Mouse (Mus musculus) embryonic facial prominence, embryonic 10.5 days (tissue): ENCODE measurements around the gene Cacnb3. TPM values are rescaled to one million over a fixed set of nuclear protein-coding genes. Genes with fewer than 3 reads are reported as not detected.

ENCODE experiments used
- DNase-seq: peaks from one replicate; pipeline ENCODE4 v3.0.0-alpha.2; 2017; ENCODE audit warnings: low spot score
- H3K27ac ChIP-seq: fragments of 300-500 bp; sonication (generic); replicated peaks from 2 replicates; pipeline ENCODE4 v1.5.1; 2016; ENCODE audit warnings: mild to moderate bottlenecking
- H3K27me3 ChIP-seq: fragments of 300-500 bp; sonication (generic); replicated peaks from 2 replicates; pipeline ENCODE4 v1.6.1; 2016; ENCODE audit warnings: low read depth, mild to moderate bottlenecking; ENCODE audit not compliant: poor library complexity, severe bottlenecking
- H3K36me3 ChIP-seq: fragments of 300-500 bp; sonication (generic); replicated peaks from 2 replicates; pipeline ENCODE4 v1.6.1; 2016; ENCODE audit warnings: mild to moderate bottlenecking, moderate library complexity
- H3K4me1 ChIP-seq: fragments of 300-500 bp; sonication (generic); 2 replicates; pipeline ENCODE4 v1.6.1; 2016
- H3K4me3 ChIP-seq: fragments of 300-500 bp; sonication (generic); 2 replicates; pipeline ENCODE4 v1.5.1; 2016; ENCODE audit warnings: mild to moderate bottlenecking, moderate library complexity
- H3K9me3 ChIP-seq: fragments of 300-500 bp; sonication (generic); 2 replicates; pipeline ENCODE4 v1.6.1; 2016; ENCODE audit warnings: mild to moderate bottlenecking
- WGBS: fragments of 180-500 bp; shearing (Covaris S2); methylation state at CpG from one replicate; pipeline ENCODE4 v1.1.7; 2016; 5-methylcytosine and 5-hydroxymethylcytosine counted together
- polyA plus RNA-seq: library from polyadenylated mRNA; unstranded; fragments of >200 nt; fragmentation: Nextera tagmentation; extraction: Ambion mirVana; gene quantifications from 2 replicates; pipeline ENCODE4 v1.2.1, GENCODE M21; 2016

Cacnb3 gene
- polyA plus RNA-seq, 1 experiment from 2014 or later = 37.0 TPM

DNA sequence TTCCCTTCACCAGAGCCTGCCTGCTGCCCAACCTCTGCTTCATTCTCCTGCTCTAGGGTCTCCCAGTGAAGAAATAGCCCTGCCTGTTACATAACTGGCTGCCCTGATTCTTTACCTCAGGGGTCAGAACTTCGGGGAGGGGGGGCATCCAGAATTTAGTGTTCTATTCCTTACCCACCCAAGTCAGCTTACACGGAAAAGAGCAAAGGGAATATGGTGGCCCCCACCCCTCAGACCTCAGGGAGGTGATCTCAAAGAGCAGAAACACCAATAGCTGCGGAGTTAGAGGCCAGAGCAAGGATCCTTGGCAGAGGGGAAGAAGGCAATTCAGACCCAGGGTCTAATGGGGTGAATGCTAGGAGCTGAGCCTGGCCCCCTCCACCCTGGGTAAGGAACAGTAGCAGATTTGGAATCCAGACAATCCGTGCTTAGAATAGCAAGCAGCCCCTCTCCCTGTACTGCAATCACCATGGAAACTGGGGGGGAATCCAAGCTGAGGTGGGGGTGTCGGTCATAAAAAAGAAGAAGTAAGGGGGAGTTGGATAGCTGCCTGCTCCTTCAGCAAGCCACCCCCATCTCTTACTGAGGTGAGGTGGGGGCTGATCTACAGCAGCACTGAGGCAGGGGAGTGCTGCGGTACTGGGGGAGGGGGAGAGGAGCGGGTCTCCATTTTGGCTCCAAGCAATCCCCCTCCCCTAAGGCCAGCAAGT, 43.8 kb downstream of the Cacnb3 start:
- Histone ChIP-seq H3K4me1 (peaks cover 41% of the 10 kb centered on the region), H3K4me3 (peak overlapping the region; percentile 62), H3K9me3 (no peaks in the 10 kb centered on the region), H3K36me3 (0 out of 2 replicates have a peak, but pooled peaks cover 3% of the 10 kb centered on the region), H3K27me3 (peaks cover 67% of the 10 kb centered on the region), H3K27ac (no peak overlapping the region)
- WGBS = 39% methylated on average over 7 of the region's 7 CpGs
- no peak for DNase-seq

DNA sequence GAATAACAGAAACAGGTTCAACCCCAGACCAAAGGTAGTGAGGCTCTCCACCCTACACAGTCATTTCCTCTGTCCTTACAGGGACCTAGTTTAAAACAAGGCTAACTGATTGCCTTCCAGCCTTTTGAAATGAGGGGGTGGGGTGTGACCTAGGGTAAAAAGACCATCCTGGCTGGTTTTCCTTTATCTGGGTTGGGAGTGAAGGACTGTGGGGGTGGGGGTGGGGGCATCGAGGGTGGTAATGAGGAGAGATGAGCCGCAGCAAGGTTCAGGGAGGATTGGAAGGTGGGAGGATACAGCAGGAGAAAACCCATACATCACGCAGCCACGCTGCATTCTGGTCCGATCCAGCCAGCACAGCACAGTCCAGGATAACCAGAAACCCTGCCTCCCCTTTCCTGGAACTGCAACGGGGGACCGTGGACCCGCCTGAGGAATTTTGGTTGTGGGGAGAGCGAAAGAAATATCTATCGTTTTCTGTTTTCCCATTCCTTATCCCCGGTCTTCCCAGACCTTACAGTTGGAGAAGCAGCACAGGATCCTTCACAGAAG, 44.4 kb downstream of the Cacnb3 start:
- Histone ChIP-seq H3K4me1 (peaks cover 41% of the 10 kb centered on the region), H3K4me3 (peak overlapping the region; percentile 62), H3K9me3 (no peaks in the 10 kb centered on the region), H3K27ac (no peak overlapping the region), H3K36me3 (0 out of 2 replicates have a peak, but pooled peaks cover 3% of the 10 kb centered on the region), H3K27me3 (peaks cover 73% of the 10 kb centered on the region)
- DNase-seq = no peak
- WGBS = 26% methylated on average over 11 of the region's 11 CpGs

DNA sequence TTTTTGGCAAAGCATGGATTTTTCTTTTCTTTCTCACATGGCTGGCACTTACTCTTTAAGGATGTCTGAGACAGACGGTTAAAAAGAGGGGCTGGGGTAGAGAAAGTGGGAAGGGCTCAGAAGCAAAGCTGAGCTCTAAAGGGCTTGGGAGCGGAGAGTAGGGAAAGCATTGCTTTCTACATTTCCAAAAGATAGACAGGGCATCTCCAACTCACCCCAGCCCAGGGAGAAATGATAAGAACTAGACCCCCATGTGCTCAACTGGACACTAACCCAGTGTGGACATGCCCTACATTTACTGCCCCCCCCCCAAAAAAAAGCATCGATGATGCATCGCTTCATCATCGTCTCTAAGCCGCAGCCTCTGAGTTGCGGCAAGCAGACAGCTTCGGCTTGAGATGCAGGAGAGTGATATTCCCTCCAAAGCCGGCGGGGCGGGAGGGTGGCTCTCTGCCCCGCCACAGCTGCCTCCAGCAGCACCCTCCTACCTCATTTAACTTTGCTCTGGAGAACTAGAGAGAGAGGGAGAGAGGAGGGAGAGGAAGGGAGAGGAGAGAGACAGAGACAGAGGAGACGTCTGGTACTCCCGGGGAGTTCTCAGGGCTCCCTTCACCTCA, 45.1 kb downstream of the Cacnb3 start:
- 7% methylated on average over 14 of the region's 14 CpGs for WGBS
- no peaks in the 10 kb centered on the region for H3K9me3 ChIP-seq
- peaks cover 73% of the 10 kb centered on the region for H3K27me3 ChIP-seq
- peaks cover 41% of the 10 kb centered on the region for H3K4me1 ChIP-seq
- DNase-seq = no peak
- peak overlapping the region; percentile 62 for H3K4me3 ChIP-seq
- no peaks in the 10 kb centered on the region for H3K36me3 ChIP-seq
- H3K27ac ChIP-seq = no peak overlapping the region

DNA sequence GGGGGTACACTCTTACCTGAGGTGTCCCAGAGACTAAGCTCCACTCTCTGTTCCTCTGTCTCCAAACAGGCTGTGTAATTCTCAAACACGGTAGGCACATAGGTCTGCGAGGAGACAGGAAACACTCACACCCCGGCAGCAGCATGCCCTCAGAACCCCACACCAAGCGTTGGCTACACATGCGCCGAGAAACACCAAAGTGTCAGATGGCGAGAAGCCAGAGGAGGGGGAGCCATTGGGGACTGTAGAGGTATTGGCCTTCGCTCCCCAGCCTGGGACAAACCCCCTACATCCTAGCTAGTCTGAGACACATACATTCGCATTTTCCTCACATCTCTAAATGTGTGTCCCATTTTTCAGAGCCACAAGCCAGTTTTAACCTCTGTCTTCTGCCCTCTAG, 45.8 kb downstream of the Cacnb3 start:
- H3K27me3 ChIP-seq = peaks cover 78% of the 10 kb centered on the region
- DNase-seq = no peak
- H3K36me3 ChIP-seq = no peaks in the 10 kb centered on the region
- 4% methylated on average over 9 of the region's 9 CpGs for WGBS
- no peaks in the 10 kb centered on the region for H3K9me3 ChIP-seq
- peaks cover 41% of the 10 kb centered on the region for H3K4me1 ChIP-seq
- peak overlapping the region; percentile 62 for H3K4me3 ChIP-seq
- no peak overlapping the region for H3K27ac ChIP-seq

- Histone ChIP-seq H3K4me3 (peak within 1 kb of the TSS; percentile 62), H3K27ac (no peak within 1 kb of the TSS), H3K4me1 (peaks cover 41% of the 10 kb centered on the region), H3K9me3 (no peaks in the 10 kb centered on the region), H3K36me3 (no peaks in the 10 kb centered on the region), H3K27me3 (peaks cover 78% of the 10 kb centered on the region)
- under 1% methylated on average over 37 of the region's 37 CpGs for WGBS
- DNase-seq = peak; percentile 87
Measured at GRCm38 (mm10) chr15:98676940-98677728, 46.5 kb downstream of the Cacnb3 start, which contains the start of gene Rnd1. Rnd1 (minus strand) TSS chr15:98677461.

- no peak for DNase-seq
- Histone ChIP-seq H3K9me3 (no peaks in the 10 kb centered on the region), H3K36me3 (no peaks in the 10 kb centered on the region), H3K27ac (no peak overlapping the region), H3K27me3 (peaks cover 71% of the 10 kb centered on the region), H3K4me3 (no peak overlapping the region), H3K4me1 (peaks cover 41% of the 10 kb centered on the region)
- WGBS = 73% methylated on average over 7 of the region's 7 CpGs
Measured at GRCm38 (mm10) chr15:98677977-98678376, 47.3 kb downstream of the Cacnb3 start.

- Histone ChIP-seq H3K27ac (no peak overlapping the region), H3K4me1 (peaks cover 24% of the 10 kb centered on the region), H3K9me3 (no peaks in the 10 kb centered on the region), H3K36me3 (no peaks in the 10 kb centered on the region), H3K27me3 (peaks cover 46% of the 10 kb centered on the region), H3K4me3 (no peak overlapping the region)
- WGBS = 90% methylated on average over 8 of the region's 8 CpGs
- no peak for DNase-seq
Measured at GRCm38 (mm10) chr15:98680660-98681059, 50.0 kb downstream of the Cacnb3 start.

DNA sequence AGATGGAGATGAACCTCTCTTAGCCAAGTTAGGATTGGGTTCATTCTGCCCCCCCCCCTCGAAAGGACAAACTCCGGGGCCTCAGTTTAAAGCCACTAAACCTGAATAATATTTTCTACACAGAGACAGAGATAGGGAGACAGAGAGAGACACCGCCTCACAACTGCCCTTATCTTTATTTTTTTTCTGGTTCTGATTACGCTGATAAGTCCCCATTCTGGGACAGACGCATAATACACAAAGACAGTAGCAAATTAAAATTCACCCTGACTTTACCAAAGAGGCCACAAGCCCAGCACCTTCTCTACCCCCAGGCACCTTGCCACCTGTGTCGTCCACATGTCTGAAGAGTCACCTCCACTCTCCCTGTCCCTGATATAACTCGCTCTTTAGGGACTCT, 51.0 kb downstream of the Cacnb3 start:
- H3K27me3 ChIP-seq = peaks cover 36% of the 10 kb centered on the region
- no peaks in the 10 kb centered on the region for H3K36me3 ChIP-seq
- no peak overlapping the region for H3K27ac ChIP-seq
- no peak overlapping the region for H3K4me3 ChIP-seq
- H3K4me1 ChIP-seq = peaks cover 14% of the 10 kb centered on the region
- no peaks in the 10 kb centered on the region for H3K9me3 ChIP-seq
- no peak for DNase-seq
- 79% methylated on average over 7 of the region's 7 CpGs for WGBS

GRCm38 (mm10) chr15:98683177-98683576, 52.5 kb downstream of the Cacnb3 start:
- DNase-seq = no peak
- H3K9me3 ChIP-seq = no peaks in the 10 kb centered on the region
- peaks cover 22% of the 10 kb centered on the region for H3K27me3 ChIP-seq
- 74% methylated on average over 10 of the region's 10 CpGs for WGBS
- H3K27ac ChIP-seq = no peak overlapping the region
- H3K4me3 ChIP-seq = no peak overlapping the region
- no peaks in the 10 kb centered on the region for H3K36me3 ChIP-seq
- H3K4me1 ChIP-seq = no peaks in the 10 kb centered on the region

- H3K4me3 ChIP-seq = no peak overlapping the region
- no peaks in the 10 kb centered on the region for H3K36me3 ChIP-seq
- DNase-seq = no peak
- H3K27ac ChIP-seq = no peak overlapping the region
- H3K4me1 ChIP-seq = peaks cover 5% of the 10 kb centered on the region; the same call in 1 of the 2 replicates
- H3K9me3 ChIP-seq = no peaks in the 10 kb centered on the region
- peaks cover 16% of the 10 kb centered on the region for H3K27me3 ChIP-seq
- 88% methylated on average over 1 of the region's 1 CpGs for WGBS
Measured at GRCm38 (mm10) chr15:98683746-98684145, 53.1 kb downstream of the Cacnb3 start.

- no peak for DNase-seq
- peaks cover 19% of the 10 kb centered on the region for H3K4me1 ChIP-seq
- WGBS = 71% methylated on average over 3 of the region's 3 CpGs
- no peaks in the 10 kb centered on the region for H3K36me3 ChIP-seq
- H3K27me3 ChIP-seq = 0 out of 2 replicates have a peak, but pooled peaks cover 4% of the 10 kb centered on the region
- H3K9me3 ChIP-seq = no peaks in the 10 kb centered on the region
- H3K27ac ChIP-seq = no peak overlapping the region
- H3K4me3 ChIP-seq = no peak overlapping the region
Measured at GRCm38 (mm10) chr15:98685926-98686325, 55.3 kb downstream of the Cacnb3 start.

DNA sequence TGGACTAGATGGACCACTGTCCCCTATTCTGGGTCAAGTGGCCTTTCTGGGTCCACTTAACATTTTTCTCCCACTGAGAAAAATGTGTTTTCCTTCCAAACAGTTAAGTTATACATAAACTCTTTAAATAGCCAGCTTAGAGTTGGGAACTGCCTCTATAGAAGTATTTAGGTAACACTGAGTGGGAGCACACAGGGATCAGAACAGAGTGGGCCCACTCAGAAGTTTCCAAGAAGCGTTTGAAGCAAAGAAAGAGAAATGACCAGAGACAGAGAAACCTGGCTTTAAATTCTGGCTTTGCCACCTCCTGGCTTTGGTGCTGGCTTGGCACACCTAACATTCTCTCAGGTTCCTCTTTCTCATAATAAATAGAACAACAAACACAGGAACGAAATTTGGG, 59.0 kb downstream of the Cacnb3 start:
- 88% methylated on average over 2 of the region's 2 CpGs for WGBS
- H3K9me3 ChIP-seq = no peaks in the 10 kb centered on the region
- no peaks in the 10 kb centered on the region for H3K36me3 ChIP-seq
- no peak overlapping the region; the same call in 1 of the 2 replicates for H3K27ac ChIP-seq
- DNase-seq = no peak
- no peak overlapping the region for H3K4me3 ChIP-seq
- H3K4me1 ChIP-seq = peaks cover 38% of the 10 kb centered on the region
- no peaks in the 10 kb centered on the region for H3K27me3 ChIP-seq
